Mouse (Mus musculus) thymus, postnatal 0 days (tissue): ENCODE measurements at regions not wholly inside any gene's neighbourhood (a gene's known extent, or its start where the extent isn't known, plus 50 kb on each side); places are given as distances from the start of the nearest gene placed in this dataset.

Experiments
- DNase-seq: peaks from one replicate; pipeline ENCODE4 v3.0.0-alpha.2; 2015; ENCODE audit warnings: low spot score

GRCm38 (mm10) chr5:85954526-85954925 lies 110.9 kb downstream of the Cenpc1 start:
- DNase-seq = no peak

- peak; percentile 18 for DNase-seq
Measured at GRCm38 (mm10) chr5:85936667-85937314, 128.6 kb downstream of the Cenpc1 start.

GRCm38 (mm10) chr5:85918288-85918687 lies 147.1 kb downstream of the Cenpc1 start:
- DNase-seq = no peak

GRCm38 (mm10) chr5:85915000-85915399 lies 150.4 kb downstream of the Cenpc1 start:
- DNase-seq = no peak

- DNase-seq = no peak
Measured at GRCm38 (mm10) chr5:85896452-85896851, 168.9 kb downstream of the Cenpc1 start.

DNA sequence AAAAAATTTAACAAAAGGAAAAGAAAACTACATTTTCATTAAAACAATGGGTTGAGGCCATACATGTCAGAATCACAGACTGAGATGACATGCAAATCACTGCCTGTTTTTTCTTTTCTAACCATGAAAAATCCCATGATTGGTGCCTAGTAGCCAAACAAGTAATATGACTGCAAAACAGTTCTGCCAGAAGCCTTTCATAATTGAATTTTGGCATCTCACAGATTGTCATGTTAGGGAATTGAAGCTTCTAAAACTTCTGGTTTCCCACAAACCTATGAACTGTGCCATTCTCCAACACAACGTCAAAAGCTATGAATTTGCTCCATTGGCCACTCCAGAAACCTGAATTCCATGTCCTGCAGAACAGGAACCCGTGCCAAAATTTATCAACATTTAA lies 169.6 kb downstream of the Cenpc1 start:
- DNase-seq = no peak

GRCm38 (mm10) chr5:85870311-85870710 lies 195.1 kb downstream of the Cenpc1 start:
- no peak for DNase-seq

DNA sequence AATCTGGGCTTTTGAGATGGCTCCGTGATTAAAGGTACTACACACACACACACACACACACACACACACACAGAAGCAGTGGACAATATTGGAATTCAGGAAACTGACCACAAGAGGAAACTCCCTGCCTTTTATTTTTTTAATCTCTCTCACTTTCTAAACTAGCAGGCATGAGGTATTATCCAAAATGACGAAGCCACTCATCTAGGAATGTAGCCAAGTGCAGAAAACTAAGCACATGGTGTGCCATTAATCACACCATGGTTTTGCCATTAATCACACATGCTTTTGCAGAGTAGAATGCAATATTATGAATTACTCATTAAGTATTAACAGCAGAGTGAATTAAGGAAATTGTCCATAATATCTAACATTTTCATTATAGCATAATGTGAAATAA lies 232.8 kb downstream of the Cenpc1 start:
- no peak for DNase-seq

DNA sequence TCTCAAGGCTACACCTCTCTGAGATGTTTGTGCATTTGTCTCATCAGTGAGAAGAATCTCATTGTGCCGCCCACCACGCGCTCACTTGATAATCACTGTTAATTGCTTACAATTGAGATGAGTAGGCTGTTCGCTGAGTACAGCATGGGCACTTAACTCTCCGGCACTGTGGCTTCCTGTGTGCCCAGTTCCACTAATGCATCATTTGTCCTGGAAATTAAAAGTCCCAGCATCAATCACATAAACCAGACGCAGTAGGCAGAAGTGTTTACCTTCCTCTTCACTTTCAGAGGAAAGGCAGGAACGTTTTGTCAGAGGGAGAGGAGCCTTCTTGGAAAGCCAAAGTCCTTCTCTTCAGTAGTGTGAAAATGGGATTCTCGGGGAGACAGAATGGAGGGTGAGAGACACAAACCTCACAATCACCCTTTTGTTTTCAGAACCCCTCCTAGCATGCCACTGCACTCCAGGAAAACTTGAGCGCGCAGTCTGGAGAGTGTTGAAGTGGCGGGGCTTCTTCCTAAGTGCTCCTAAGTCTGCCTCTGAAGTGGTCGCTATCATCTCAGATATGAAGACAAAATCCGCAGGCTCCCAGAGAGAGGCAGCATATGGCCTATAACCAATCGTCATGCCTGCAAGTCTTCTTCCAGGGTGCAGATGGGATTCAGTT lies 269.7 kb downstream of the Cenpc1 start:
- no peak for DNase-seq

GRCm38 (mm10) chr5:85793148-85793547 lies 272.2 kb downstream of the Cenpc1 start:
- no peak for DNase-seq

GRCm38 (mm10) chr5:85780730-85781454 lies 284.5 kb downstream of the Cenpc1 start:
- DNase-seq = no peak

DNA sequence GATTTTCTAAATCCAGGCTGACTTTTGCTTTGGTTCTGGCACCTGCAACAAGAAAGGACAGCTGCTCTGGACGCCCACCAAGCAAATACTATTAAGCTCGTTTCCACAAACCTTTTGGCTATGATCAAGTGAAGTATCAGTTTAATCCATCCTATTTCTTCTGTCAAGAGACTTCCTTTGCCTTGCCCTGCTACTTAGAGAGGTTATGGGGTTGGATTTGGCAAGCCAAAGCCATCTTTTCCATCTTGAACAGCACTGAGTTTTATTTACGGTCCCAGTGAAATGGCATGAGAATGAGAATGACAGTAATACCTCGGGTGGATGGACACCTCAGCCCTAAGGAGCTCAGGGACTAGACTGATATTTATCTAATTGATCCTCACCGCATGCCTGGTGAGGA lies 285.4 kb downstream of the Cenpc1 start:
- DNase-seq = no peak

GRCm38 (mm10) chr5:85779205-85779604 lies 286.2 kb downstream of the Cenpc1 start:
- no peak for DNase-seq

- DNase-seq = no peak
Measured at GRCm38 (mm10) chr5:85772660-85773059, 292.7 kb downstream of the Cenpc1 start.

GRCm38 (mm10) chr5:85772086-85772485 lies 293.3 kb downstream of the Cenpc1 start:
- DNase-seq = no peak

DNA sequence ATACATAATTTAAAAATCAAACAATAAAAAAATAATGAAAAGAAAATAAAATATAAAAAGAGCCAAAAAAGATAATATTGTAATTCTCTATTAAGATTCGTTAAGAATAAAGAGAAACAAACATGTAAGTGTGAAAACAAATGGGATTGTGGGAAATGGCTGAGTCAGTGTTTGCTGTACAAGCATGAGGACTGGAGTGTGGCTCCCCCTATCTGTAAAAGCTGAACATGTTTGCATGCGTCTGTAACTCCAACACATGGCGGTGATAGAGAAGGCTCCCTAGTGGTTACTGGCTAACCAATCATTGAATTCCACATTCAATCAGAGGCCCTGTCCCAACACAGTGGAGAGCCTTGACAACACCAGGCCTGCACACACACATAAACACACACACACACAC lies 298.2 kb downstream of the Cenpc1 start:
- DNase-seq = no peak

GRCm38 (mm10) chr5:85756716-85757115 lies 308.7 kb downstream of the Cenpc1 start:
- DNase-seq = no peak

DNA sequence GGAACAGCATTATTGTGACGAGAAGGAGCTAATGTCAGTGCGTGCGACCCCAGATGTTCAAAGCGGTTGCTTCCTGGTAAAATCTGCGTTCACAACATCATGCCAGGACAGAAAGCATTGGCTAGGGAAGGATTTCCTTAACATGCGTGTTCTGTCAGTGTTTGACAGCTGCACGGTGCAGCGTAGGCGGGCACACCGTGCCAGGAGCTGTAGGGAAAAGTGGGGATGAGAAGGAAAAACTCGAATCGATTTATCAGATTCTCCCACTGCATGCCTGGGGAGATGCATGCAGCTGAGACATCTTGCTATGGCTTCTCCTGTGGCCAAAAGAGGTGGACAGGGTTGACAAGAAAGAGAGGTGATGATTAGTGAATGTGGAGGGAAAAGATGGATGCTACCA lies 311.2 kb downstream of the Cenpc1 start:
- DNase-seq = no peak

DNA sequence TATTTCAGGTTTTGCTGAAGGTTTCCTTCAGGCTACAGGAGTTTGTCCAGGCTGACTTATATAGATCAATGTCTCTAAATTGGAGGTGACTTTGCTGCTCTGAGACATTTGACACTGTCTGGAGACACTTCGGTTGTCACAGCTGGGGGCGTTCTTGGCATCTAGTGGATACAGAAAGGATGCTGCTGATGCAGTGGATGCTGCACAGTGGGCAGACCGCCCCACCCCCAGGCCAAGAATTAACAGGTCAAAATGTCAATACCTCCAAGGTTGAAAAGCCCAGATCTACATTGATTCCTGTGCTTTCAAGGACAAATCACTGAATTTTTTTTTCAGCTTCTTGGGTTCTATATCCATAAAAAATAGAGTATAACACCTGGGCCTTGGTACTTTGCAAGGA lies 312.3 kb downstream of the Cenpc1 start:
- no peak for DNase-seq

DNA sequence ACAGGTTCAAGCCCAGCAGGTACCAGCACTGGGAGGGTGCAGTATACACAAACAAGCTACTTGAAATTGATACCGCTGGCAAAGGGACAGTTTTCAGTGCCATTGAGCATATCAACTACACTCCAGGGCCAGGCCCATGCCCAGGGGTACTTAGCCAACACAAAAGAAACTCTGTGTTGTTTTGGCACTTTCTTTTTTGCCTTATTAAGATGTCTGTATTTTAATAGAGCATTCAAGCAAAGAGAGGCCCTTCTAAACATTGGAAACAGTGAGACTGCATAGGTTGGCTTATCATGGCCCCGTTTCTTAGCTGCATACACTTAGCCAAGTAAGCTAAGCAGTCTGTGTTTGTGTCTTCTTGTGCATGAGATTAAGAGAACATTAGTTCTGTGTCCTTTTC lies 313.7 kb downstream of the Cenpc1 start:
- no peak for DNase-seq

DNA sequence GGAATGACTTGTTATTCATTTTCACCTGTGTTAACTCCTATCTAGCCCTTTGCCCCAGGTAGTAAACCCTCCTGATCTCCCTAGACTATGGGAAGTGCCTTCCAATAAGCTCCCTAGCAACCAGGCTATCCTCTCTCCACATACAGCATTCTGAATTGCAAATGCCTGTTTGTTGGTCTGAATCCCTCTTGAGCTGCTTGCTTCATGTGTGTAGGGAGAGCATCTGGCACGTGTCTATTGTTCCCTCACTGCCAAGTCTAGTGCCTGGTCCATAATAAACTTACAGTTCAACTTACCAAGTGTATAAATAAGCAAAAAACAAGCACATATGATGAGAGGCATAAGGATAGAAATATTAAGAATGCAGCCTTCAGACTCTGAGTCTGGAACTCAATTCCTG lies 314.5 kb downstream of the Cenpc1 start:
- no peak for DNase-seq

DNA sequence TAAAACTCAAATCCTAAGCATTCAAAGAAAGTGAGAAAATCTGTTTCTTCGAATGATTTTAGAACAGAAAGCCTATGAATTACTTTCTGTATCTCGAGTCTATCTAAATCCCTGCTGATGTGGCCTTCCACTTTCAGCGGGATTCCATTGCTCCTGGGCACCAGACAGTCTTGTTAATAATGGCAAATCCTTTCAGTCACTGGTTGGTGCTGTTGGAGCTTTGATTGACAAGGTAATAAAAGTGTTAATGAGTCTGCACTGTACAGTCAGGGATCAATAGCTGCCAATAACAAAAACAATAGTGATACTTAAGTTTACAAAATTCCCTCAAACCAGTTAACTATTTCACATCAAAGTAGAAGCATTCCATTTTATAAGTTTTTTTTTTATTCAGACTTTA lies 335.8 kb downstream of the Cenpc1 start:
- no peak for DNase-seq

DNA sequence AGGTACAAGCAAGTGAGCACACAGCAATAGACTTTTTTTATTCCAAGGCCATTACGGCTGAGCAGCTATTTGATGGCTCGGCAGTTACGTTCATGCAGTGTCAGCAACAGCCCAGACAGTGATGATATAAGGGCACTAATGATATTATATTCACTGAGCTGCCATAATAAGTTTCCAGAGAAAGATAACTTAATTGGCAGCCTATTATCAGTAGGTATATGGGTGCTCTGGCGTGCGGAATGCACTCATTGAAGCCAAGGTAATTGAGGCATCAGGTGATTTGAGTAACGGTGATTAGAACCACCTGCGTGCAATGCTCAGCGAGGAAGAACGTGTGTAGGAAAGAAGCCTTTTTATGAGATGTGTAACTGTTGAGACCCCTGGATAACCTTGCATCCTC lies 358.0 kb downstream of the Cenpc1 start:
- no peak for DNase-seq
